Mouse (Mus musculus) G1E (cell line): ENCODE data around the gene Gm8909.
"Not testable (repeated sequence)": the region's sequence is repeated elsewhere in the genome, so short reads cannot be mapped to it uniquely, and the experiment has no call there.

Experiments
- CTCF ChIP-seq: IDR thresholded peaks from 2 replicates; pipeline ENCODE4 v1.5.1; 2012; ENCODE audit warnings: low read depth, low read length, inconsistent platforms, mixed read lengths
- GATA1 ChIP-seq: IDR thresholded peaks from 2 replicates; pipeline ENCODE4 v1.6.1; 2012; ENCODE audit warnings: borderline replicate concordance, low read length, inconsistent platforms, mixed read lengths
- POLR2AphosphoS5 ChIP-seq: IDR thresholded peaks from 2 replicates; pipeline ENCODE4 v1.6.1; 2012; ENCODE audit warnings: low read depth, low read length, inconsistent platforms; ENCODE audit not compliant: insufficient replicate concordance

DNA sequence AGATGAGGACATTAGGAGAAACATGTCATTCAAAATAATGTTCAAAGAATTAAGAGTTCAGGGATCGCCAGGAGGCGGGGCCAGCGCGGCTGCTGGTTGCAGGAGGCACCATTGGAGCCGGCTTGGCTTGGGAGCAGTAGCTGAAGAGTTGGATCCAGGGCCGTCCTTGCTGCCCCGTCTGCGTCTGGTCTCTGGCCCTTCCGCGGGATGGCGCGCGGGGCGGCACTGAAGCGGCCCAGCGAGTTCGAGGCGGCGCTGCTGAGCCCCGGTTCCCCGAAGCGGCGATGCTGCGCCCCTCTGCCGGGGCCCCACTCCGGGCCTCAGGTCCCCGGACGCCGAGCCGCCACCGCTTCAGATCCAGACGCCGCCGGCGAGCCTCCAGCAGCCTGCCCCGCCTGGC, 10.6 kb downstream of the Gm8909 start:
- not testable (repeated sequence) for TF ChIP-seq CTCF, GATA1, POLR2AphosphoS5
